Mouse (Mus musculus): ENCODE results near the gene Adtrp.

Gene Adtrp

DNA sequence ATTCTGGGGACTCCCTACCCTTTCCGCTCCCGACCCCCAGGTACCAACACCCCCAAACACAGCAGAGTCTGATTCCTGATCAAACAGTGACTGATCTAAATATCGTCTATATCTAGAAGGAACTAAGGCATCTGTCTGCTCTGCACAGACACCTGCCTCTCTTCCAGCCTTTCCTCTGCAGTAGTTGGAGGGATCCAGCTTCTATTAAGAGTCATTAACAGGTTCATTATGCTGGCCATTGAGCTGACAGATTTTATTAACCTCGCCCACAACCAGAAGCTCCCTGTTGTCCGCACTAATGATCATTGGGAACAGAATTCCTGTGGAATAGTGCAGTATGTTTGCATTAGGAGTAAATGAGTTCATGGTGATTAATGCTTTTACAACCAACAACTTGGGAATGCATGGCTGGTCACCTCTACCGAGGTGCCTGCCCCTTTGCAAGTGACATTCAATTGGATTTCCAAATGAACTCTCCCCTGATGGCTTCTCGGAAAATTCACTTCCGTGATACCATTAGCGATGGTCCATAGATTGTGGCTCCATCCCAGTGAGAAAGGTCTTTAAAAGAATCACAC lies 67.8 kb downstream of the Adtrp start:
- DNase-seq, result peak in 1 of 2 experiments; percentile 16

DNA sequence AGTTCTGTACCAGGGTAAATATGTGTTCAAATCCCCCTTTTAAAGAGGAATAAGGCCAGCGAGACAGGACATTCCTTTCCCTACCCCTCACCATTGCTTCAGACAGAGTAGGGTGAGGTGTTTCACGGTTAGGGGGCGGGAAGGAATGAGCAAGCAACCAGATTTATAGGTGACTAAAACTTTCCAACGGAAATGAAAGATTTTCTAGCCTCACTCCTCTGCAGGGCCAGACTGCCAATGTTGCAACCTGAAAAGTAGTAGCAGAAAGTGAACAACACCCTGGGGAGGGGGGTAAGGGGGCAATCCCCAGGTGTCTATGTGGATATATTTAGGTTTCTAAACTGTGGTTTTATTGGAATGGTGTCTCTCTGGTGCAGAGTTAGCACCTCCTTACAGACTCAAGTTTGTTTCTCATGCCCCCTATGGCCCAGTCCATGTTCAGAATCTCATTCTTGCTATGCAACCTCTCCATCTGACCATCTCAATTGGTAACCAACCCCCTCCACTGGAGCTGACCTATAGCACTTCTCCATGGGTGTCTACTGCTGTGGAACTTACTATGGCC lies 73.6 kb downstream of the Adtrp start:
- no peak for DNase-seq

DNA sequence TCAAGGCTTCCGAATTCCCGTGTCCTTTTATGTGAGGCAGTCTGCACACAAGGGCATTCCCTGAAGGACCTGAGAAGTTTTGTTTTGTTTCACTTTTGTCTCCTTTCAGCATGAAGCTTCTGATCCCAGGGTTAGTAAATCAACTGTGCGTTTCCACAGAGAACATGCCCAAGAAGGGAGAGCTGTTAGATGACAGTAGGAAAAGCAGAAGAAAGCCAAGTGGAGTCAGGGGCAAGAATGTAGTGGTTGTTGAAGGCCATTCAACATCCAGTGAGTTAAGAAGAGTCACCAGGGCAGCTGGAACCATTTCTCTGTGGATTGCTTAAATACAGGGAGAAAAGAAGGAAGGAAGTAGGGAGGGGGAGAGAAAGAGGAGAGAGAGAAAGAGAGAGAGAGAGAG lies 76.4 kb downstream of the Adtrp start:
- DNase-seq, result peak in 1 of 2 experiments; percentile 20

DNA sequence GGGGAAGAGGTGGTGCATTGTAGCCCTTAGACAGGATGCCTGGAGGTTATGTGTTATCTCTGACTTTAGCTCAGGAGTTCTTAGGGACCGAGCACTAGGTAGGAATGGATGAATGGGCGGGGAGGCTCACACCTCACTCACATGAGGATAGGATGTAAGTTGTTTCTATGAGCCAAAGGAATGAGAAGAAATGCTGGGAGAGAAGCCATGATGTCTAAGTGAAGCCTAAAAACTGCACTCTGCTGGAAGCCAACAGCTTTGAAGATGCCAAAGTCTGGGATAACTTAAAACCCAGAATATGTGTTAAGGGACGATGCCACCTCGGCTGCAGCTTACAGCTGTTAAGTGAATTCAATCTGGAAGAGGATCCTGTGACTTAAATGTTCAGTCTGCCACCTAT lies 79.5 kb downstream of the Adtrp start:
- DNase-seq, result no peak

DNA sequence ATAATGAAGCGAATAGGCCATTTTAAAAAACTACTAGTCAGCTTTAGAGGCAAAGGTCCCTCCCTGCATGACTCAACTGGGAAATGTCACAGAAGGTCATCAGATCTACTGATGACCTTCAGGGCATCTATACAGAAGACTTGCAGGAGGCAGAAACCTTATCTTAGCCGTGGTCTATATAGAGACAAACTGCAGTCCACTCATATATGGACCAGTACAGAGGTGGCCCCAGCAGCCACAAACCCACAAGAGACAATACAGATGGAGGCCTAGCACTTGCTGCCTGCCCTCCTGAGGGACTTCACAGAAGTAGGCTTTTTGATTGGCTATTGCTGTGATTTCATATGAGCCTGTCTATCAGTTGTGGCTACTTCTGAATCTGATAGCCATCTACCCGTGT lies 85.5 kb downstream of the Adtrp start:
- DNase-seq, result no peak

DNA sequence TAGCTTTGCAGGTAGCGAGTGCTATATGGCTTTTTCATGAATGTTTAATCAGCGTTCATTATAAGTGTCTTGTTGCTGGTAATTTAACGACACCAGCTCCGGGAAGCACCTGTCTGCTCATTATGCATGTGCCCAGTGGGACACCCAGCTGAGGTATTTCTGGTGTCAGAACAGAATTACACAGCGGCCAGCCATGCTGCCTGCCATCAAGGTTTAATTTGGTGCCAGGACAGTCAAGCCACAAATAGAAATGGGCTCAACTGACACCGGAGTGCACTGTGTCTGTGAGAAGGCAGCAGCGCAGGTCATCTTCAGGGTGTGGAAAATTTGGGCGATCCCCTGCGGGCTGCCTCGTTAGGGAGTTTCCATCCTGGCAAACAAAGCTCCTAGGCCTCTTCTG lies 87.0 kb downstream of the Adtrp start:
- peak in 1 of 2 experiments; percentile 17 for DNase-seq

DNA sequence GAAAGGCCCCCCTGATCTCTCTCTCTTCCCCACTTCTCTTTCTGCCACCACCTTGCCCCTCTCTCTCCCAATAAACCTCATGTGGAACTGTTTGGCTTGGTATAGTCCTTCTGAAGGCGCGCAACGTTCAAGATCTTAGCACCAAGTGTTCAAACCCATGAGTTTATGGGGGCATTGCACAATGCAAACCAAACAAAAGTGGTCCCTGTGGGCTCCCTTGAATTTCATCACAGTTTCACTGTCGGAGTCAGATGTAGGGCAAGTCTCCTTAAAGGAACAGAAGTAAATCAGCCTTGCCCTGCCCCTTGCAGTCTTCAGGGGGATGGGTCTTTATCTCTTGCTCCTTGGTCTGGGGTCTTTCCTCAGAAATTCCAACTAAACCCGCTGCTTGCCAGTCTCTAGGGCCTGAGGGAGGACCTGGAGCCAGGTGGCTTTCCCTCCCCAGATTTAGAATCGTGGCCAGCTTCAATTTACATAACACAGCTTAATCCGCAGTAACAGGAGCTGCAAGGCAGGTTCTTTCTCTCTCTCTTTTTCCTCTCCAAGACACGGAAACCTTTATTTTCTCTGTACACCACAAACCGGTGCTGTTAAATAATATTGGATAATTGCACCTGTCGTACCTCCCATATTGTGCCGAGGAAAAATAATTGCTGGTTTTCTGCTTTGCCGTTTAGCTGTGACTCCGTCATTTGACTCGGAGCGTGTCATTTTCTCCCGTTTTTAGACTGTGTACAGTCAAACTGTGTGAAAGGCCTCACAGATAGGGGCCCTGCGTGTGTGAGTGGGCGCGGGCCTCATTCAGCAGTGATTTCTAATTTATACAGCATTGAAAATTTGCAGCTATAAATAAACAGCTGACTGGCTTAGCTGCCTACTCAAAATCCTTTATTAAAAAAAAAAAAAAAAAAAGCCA lies 88.7 kb downstream of the Adtrp start:
- no peak for DNase-seq

DNA sequence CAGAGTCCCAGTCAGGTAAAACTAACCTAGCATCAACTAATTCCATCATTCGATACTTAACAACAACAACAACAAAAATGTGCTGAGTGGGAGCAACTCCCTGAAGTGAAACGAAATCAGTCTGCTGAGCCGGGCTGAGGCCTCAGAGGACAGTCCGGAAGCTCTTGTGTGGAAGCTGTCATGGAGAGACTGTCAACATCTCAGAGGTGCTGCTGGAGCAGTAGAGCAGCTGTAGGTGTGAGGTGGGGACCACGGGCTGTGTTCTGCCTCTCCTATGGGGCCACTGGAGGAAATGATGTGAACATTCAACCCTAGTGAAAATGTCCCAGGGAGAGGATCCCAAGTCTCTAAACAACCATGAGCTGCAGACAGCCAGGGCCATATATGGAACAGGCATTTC lies 94.4 kb downstream of the Adtrp start:
- DNase-seq, result no peak

DNA sequence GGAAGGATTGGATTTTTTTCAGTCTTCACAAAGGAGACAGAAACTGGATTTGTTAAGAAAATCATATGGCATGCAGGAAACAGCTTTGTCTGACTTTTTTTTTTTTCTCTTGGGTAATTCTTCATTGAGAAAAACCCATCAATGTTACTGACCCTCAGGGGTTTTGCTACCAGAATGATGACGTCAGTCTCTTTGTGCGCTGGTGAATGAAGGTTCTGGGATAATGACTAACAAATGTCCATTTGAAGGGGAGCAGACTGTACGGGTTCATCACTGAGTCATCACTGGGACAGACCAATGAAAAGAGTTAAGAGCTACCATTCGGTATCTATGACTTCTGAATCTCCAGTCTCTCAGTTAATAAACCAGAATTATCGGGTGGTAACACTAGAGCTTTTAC lies 97.0 kb downstream of the Adtrp start:
- no peak for DNase-seq

DNA sequence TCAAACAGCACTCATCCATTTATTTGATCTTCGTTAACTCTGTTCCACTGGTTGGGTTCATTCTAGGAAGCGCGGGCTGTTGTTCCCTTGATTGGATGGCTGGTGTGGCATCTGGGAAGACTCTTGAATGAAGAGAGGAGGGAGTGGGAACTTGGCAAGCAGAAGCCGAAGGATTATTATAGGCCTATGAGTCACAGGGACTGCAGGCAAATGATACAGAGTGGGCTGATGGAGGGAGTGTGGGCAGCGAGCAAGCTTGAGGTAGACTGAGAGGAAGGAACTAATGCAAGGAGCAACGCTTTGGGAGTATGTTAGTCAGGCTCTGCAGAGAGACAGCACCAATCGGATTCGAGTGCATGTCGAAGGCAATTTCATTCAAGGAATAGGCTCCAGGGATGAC lies 98.6 kb downstream of the Adtrp start:
- DNase-seq, result no peak

DNA sequence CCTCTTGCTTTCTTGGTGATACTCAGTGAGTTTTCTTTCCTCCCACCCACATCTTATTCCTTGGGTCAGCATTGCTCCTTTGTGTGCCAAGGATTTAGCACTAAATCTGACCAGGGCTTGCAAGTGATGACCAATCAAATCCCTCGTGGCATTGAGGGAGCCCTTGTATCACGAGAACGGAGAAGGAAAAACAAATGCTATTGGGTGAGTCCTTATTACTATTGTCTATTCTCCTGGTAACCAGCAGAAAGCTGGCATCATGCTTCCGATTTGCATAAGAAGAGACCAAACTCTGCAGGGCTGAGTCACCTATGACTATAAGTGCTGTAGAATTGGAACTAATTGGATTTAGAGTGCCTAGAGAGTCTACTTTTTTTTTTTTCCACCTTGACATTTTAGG lies 99.8 kb downstream of the Adtrp start:
- no peak for DNase-seq

DNA sequence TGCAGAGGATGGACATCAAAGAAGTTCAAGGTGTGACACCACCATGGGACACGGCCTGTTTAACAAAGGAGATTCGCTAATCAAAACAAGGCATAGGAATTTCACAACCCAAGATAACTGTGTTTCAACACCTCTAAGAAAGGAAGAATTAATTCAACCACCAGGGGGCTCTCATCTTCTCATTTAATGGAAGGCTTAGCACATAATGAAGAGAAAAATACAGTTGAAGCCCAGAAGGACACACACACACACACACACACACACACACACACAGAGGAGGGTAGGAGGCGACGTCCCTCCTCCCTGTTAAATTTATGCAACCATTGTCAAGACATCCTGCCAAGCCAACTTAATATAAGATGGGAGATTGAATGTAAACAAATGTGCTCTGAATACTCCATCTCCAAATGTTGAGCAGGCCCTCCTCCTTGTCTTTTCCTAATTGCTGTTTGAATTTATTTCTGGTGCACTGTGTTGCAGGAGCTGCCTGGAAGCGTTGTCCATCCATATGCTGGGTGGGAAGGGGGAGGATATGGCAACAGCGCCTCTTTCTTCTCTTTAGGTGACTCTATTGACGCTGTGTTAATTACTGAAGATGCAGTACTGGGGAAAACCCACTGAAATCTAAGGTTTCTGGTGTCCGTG lies 100.4 kb downstream of the Adtrp start:
- peak; percentile 33 to 49 for DNase-seq

DNA sequence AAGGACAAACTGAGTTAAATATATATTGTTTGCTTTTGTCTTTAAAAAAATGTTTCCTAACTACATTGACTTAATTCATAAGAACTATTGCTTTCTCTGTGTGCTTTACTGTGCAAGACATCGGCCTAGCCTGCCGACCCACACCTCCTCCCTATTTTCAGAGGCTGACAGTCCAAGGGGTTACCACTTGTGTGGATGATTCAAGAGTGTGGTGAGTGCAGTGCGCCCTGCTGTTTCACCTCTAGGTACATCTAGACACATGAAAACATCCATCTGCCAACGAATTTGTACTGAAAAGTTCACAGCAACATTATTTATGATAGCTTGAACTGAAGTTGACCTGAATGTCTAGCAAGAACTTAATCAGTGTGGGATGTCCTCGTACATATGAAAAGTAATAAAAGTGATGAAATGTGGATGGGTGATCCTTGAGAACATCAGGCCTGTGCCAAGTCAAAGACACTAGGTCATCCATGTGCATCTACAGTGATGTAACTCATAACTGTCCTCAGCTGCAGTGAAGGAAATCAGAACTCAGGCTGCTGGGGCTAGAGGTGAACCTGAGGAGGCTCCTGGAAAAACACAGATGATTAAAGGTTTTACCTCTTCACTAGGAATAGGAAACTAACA lies 106.9 kb downstream of the Adtrp start:
- peak; percentile 27 to 46 for DNase-seq

DNA sequence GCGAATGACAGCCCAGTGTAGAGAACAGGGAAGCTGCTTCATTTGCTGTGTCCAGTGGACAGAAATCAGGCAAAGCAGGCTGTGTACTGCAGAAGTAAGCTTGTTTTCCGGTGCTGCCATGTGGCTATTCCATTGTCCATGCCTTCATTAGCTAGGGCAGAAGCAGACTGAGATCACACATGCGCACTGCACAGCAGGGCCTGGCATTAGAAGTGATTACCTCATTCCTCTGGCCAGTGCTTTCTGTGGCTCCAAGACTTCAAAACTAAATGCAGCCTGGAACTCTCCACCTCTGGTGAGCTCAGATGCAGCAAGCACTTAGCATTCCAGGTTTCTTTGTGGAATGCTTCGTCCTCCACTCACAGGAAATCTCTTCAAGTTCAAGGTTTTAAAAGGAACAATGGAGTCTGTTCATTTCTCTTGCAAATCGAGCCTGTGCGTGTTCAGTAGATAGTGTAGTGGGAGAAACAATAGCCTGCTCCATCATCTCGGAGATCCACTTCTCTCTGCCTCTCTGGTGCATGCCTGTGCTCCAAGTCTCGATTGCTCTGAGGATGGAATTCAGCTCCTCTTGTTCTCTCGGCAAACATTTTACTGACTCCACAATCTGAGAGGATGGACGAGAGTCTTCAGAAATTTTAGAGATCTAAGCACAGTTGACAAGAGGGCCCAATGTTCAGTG lies 109.7 kb downstream of the Adtrp start:
- DNase-seq, result no peak

DNA sequence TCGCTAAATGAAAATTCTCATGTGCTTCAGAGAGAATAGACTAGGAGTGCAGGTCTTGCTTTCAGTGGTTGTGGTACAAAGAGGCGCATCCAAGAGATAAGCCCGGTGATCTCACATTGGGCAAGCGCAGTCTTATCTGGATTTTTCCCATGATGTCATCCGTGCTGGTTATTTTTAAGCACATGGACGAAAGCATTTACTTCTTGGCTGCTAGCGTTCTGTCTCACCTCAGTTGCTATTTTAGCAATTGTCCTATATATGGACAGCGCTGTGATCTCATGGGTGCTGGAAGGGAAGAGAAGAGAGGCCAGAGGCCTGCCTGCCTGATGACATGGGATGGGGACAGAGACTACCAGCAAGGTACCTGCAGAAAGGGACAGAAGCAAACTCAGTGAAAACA lies 117.8 kb downstream of the Adtrp start:
- no peak for DNase-seq

DNA sequence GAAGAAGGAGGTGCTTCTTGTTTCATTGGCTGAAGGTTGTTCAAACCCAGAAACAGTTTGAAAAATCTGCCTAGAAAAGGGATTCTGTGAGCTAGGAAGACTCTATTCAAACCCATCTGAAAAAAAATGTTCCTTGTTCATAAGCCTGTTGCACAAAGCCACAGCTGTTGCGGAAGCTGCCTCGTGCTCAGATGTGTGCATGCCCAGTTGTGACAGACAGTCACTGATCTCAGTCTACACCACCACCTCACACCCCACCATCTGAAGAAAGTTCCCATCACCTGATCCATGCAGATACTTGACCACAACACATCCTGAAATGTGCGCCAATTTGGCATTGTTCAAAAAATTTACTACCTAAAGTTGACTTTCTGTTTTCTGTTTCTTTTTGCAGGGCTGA lies 119.7 kb downstream of the Adtrp start:
- no peak for DNase-seq

DNA sequence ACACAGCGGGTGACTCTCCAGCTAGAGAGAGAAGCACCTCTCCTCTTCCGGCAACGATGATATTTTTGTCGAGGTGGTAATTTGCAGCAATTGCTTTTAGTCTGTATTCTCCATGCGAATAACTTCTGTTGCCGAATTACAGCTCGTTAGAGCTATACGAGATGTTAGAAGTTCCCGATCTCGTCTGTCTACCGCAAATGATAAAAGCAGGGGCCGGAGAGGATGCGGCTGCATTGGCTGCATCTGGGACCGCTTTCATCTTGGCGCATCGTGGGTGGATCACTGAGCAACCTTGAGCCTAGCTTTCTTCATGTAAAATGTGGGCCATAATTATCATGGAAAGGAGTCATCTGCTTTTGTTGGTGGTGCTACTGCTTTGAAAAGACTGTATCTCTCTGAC lies 128.2 kb downstream of the Adtrp start:
- DNase-seq, result no peak

DNA sequence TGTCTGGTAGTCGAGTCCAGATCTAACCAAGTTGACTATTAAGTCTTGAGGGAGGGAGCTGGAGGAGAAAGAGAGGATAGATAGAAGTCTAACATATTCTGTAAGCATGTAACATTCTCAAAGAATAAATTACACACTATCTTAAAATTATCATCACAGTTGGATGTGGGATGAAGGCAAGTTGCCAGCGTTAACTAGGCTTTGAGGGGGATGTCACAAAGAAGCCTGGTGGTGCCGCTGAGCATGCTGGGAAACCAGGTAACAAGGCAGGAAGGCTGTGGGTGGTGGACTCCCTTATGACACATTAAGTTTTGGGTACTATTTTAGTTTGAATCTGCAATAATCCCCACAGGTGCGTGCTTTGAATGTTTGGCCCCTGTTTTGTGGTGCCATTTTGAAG lies 129.4 kb downstream of the Adtrp start:
- no peak for DNase-seq

Data from kidney, postnatal 4 days (tissue).